Mouse (Mus musculus) ES-Bruce4 (cell line): Measurements from ENCODE around the gene Hoxd10.

ENCODE experiments used
- CTCF ChIP-seq: IDR thresholded peaks from one replicate; pipeline ENCODE4 v1.8.1; 2011; ENCODE audit warnings: low read depth, low read length
- EP300 ChIP-seq: IDR thresholded peaks from 2 replicates; pipeline ENCODE4 v1.6.1; 2011; ENCODE audit warnings: low read depth, low read length; ENCODE audit not compliant: insufficient read depth
- POLR2A ChIP-seq: IDR thresholded peaks from one replicate; pipeline ENCODE4 v1.8.1; 2011; ENCODE audit warnings: low read length; ENCODE audit not compliant: insufficient read depth

- no peak for TF ChIP-seq CTCF
- no peak for TF ChIP-seq EP300
- no peak for TF ChIP-seq POLR2A
Measured at GRCm38 (mm10) chr2:74727640-74728302, 36.0 kb downstream of the Hoxd10 start.
